Mouse (Mus musculus): Measurements from ENCODE around the gene Cdc34b.
"Not testable (repeated sequence)": the region's sequence is repeated elsewhere in the genome, so short reads cannot be mapped to it uniquely, and the experiment has no call there.

The Cdc34b gene

GRCm38 (mm10) chr11:94741732-94742272, at the start of gene Cdc34b:
Gene Cdc34b (plus strand): TSS chr11:94741782.
- DNase-seq, result no peak

DNA sequence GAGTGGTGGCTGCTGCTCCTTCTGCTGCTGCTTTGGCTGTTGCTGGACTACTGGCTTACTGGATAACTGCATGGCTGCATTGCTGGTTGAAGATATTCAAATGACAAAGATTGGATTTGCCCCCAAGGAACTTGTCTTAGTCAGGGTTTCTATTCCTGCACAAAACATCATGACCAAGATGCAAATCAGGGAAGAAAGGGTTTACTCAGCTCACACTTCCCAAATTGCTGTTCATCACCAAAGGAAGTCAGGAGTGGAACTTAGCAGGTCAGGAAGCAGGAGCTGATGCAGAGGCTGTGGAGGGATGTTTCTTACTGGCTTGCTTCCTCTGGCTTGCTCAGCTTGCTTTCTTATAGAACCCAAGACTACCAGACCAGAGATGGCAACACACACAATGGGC, 49.1 kb upstream of the Cdc34b start:
- not testable (repeated sequence) for DNase-seq

- DNase-seq, result no peak
Measured at GRCm38 (mm10) chr11:94695508-94695907, 46.1 kb upstream of the Cdc34b start.

GRCm38 (mm10) chr11:94697140-94697539, 44.4 kb upstream of the Cdc34b start:
- no peak for DNase-seq

DNA sequence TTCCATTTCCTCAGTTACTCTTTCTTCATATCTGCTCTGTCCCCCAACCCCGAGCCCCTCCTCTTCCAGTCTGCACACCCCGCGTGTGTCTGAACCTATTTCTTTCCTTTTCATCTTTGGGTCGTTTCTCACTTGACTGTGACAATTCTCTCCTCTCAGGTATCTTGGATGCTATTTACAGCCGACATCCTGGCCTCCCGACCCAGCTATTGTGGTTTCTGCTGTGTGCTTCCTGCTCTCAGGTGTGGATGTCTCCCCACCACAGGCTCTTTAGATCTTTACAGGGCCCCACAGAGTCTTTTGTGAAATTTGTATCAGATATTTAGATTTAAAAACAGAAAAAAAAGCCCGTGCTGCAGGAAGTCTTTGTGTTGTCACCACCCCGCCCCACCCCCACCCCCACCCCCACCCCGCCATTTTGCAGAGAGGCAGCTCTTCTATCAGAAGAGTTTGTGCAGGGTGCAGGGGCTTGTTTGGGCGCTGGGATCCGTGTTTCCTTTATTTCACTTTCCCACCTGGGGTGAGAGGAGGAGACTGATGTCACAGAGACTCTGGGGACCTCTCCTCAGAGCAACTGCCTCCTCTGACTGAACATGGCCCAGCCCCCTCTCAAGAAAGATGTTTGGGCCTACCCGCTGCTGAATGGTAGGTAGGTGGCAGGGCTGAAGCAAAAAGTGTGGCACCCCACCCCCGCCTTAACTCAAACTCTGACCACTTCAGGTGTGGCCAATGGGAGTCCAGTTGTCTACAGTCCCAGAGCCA, 43.7 kb upstream of the Cdc34b start:
- DNase-seq, result no peak

DNA sequence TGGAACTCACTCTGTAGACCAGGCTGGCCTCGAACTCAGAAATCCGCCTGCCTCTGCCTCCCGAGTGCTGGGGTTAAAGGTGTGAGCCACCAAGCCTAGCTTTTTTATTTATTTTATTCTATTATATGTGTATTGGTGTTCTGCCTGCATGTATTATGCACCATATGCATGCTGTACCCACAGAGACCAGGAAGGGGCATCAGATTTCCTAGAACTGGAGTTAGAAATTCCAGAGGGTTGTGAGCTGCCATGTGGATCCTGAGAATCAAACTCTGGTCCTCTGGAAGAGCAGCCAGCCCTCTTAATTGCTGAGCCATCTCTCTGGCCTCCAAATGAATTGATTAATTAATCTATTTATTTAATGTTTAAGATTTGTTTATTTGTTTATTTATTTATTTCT, 42.2 kb upstream of the Cdc34b start:
- DNase-seq, result no peak

GRCm38 (mm10) chr11:94701401-94702215, 40.0 kb upstream of the Cdc34b start:
- peak; percentile 35 for DNase-seq

GRCm38 (mm10) chr11:94702216-94702610, 39.4 kb upstream of the Cdc34b start:
- peak; percentile 15 for DNase-seq

DNA sequence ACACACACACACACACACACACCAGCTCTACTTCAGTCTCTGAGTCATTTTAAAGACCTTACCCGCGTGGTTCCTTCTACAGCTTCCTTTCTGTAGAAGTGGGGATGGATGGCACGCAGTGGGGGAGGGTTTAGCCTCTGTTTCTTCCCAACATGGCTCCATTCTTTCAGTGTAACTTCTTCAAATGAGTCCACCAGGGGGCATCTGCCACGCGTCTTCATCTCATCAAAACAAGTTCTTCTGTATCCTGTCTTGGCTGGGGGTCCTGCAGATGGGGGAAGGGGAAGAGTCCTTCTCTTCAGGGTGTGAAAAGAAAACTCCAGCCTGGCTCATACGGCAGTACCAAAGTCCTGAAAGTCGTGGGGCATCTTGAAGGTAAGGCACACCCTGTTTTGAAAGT, 37.6 kb upstream of the Cdc34b start:
- no peak for DNase-seq

DNA sequence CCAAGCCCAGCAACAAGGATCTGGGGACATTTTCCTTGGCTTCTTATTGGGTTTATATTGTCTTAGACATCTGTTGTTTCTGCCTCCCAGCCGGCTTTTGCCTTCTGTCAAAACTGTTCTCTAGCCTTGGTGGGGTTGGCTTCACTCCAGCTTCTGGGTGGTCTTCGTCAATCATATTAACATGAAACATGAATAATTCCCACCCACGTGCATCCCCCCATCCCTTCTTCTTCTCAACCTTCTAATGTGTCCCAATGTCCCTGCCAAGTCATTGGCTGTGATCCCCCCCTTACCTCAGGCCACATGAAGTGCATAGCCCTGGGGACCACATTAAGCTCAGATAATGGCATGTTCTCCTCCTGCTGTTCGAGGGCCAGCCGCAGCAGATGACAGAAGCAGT, 37.1 kb upstream of the Cdc34b start, which contains the start of gene Gm11541:
TSS of gene Gm11541 (minus strand) at position 28 of the 400 bp plus-strand sequence.
- DNase-seq, result no peak

GRCm38 (mm10) chr11:94713246-94713860, 28.2 kb upstream of the Cdc34b start:
- DNase-seq, result peak; percentile 16

DNA sequence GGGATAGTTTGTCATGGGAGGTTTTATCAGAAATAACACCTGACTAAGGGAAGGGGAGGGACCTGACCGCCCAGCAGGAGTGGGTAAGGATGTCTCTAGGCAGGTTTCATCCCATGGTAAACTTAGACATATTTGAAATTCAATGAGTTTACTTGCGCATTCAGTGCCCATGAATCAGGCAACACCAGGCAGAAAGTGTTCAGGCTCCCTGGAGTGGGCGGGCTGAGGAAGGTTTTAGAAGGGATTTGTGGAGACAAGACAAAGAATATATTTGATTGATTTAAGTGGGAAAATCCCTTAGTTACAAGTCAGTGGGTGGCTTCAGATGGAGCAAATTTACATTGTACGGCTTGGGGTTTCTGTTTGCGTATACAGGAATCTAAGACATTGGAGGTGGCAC, 26.0 kb upstream of the Cdc34b start:
- DNase-seq, result no peak

DNA sequence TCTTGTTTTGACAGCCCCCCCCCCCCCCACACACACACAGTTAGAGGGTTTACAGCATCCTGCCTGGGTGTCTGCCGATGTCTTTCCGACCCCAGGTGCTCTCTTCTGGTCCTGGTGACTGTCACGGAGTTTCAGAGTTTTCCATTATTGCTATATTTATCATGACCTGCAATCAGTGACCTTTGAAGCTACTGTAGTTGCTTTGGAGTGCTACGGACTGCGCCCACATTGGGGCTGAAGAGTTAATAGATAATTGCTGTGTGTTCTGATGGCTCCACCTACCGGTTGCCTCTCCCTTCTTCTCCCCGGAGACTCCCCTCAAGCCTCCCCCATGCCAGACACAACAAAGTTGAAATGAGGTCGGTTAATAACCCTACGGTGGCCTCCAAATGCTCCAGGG, 24.8 kb upstream of the Cdc34b start:
- DNase-seq, result peak; percentile 73

- DNase-seq, result peak; percentile 12
Measured at GRCm38 (mm10) chr11:94717239-94717638, 24.3 kb upstream of the Cdc34b start.

DNA sequence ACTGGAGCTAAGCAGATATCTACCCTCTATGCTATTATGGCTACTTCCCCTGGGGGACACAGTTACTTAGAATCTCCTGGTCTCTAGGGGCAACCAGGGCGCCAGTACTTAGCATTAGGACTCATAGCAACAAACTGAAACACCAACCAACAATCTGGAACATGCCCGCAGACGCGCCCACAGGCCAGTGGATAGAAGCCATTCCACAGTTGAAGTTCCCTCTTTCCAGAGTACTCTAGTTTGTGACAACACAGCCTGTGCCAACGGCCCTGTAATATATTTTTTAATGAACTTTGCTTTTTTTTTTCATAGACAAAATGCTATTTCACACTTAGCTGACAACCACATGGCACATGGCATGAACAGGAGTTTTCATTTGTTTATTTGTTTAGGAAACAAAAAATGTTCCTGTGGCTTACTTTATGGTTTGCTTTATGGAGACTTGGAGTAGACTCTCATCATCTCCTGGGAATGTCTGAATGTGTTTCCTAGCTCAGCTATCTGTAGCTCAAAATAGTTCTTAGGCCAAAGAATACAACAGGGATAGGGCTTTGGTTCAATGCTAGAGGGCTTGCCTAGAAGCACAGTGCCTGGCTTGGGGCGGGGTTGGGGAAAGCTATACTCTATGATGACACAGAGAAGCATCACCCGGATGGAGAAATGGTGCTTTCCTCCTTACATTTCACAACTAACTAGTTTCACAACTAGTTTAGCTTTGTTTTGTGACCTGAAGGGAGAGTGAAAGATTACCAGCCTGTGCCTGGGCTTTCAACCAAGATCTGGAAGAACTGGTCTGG, 23.3 kb upstream of the Cdc34b start:
- DNase-seq, result no peak

DNA sequence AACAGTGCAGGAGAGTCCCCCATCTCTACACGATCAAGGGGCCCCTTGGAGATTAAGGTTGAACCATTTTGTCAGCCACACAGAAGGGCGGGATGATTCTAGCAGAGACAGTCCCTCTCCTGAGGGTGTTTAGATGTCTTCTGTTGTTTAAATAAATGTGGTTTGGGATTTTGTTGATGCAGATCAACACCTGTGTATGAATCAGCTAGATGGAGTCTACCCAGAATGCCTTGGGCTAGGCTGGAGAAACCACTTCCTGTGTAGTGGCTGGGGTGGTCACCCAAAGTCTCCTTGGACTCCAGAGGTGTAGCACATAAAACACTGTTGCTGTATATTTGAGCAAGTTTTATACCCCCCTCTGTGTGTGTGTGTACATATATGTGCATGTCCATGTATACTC, 22.4 kb upstream of the Cdc34b start:
- DNase-seq, result no peak

- no peak for DNase-seq
Measured at GRCm38 (mm10) chr11:94727306-94727705, 14.3 kb upstream of the Cdc34b start.

DNA sequence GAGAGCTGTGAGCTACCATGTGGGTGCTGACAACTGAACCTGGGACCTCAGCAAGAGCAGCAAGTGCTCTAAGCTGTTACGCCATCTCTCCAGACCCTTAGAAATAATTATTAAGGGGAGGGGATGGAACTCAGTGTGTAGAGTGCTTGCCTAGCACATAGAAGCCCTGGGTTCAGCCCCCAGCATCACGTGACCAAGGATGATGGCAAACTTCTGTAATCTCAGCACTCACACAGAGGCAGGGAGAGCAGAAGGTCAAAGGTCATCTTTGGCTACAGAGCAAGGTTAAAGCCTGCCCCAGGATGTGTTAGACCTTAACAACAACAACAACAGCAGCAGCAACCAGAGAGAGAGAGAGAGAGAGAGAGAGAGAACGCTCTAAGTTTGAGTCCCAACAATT, 13.0 kb upstream of the Cdc34b start:
- DNase-seq, result no peak

- DNase-seq, result peak; percentile 37
Measured at GRCm38 (mm10) chr11:94729565-94729964, 12.0 kb upstream of the Cdc34b start.

- DNase-seq, result peak; percentile 79
Measured at GRCm38 (mm10) chr11:94730261-94730660, 11.3 kb upstream of the Cdc34b start.

- DNase-seq, result no peak
Measured at GRCm38 (mm10) chr11:94731229-94731628, 10.4 kb upstream of the Cdc34b start.

GRCm38 (mm10) chr11:94732773-94733172, 8.8 kb upstream of the Cdc34b start:
- peak; percentile 28 for DNase-seq

Data from embryo, embryonic 11 days (tissue).